Comparison of ENCODE assay signal across 9 mouse cellular contexts in the genomic region with DNA sequence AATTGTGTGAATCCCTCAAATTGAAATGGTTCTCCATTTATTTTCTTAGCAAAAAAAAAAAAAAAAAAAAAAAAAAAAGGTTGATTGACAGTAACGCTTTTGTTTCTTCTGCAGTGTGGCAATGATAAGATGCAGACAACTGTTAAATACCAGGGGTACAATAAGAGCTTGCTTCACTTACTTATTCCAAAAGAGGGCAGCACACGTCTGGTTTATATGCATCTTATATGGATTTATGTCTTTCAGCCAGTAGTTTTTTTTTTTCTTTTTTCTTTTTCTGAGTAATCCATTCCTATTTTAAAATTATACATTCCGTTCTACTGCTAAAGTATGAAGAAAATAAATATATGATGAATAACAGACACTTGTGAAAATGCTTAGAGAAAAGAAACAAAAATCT.
DNase-seq lines count a peak whose midpoint lies in the region; ATAC-seq lines count a peak whose summit lies in the region.
"Had no signal": no experiment of that assay in that cellular context is flagged by ENCODE, and none has a peak within 500 bp of the region (broad histone marks: within the 10 kb centered on the region; RNA-seq: fewer than 3 reads in every experiment).

No protein-coding gene starts in this region.

- H3K27ac ChIP-seq in hindbrain, embryonic 16.5 days (ENCODE audit: low read depth, low read length): no peak overlapping the region
- H3K27ac ChIP-seq in hindbrain, embryonic 13.5 days: no peak overlapping the region
- no peak overlapping the region for H3K27ac ChIP-seq in neural tube, embryonic 14.5 days (ENCODE audit: low read depth, low read length)
- no peak overlapping the region for H3K27ac ChIP-seq in neural tube, embryonic 15.5 days (replicated peaks)
- H3K27ac ChIP-seq in forebrain, embryonic 13.5 days: no peak overlapping the region
- H3K27ac ChIP-seq: limb, embryonic 13.5 days had no signal

- DNase-seq in retina, postnatal 7 days (ENCODE audit: low read depth, low spot score): peak; percentile 51
- DNase-seq in B cell, adult 2 months: no peak

- no peaks in the 10 kb centered on the region for H3K36me3 ChIP-seq in hindbrain, embryonic 16.5 days (ENCODE audit: control insufficient read depth, insufficient read depth, low read length)
- H3K36me3 ChIP-seq in hindbrain, embryonic 13.5 days: no peaks in the 10 kb centered on the region
- H3K36me3 ChIP-seq in neural tube, embryonic 14.5 days (ENCODE audit: control insufficient read depth, insufficient read depth, low read length): no peaks in the 10 kb centered on the region
- H3K36me3 ChIP-seq in neural tube, embryonic 15.5 days: no peaks in the 10 kb centered on the region
- no peaks in the 10 kb centered on the region for H3K36me3 ChIP-seq in forebrain, embryonic 13.5 days (ENCODE audit: poor library complexity, severe bottlenecking)
- H3K36me3 ChIP-seq: limb, embryonic 13.5 days had no signal

- 0 out of 2 replicates have a peak, but pooled peaks have one; percentile 61 for ATAC-seq in hindbrain, embryonic 16.5 days
- ATAC-seq in hindbrain, embryonic 13.5 days (ENCODE audit: low FRiP score): no peak
- peak; percentile 76; the same call in 1 of the 2 replicates for ATAC-seq in neural tube, embryonic 14.5 days (ENCODE audit: low read depth)
- ATAC-seq in neural tube, embryonic 15.5 days (ENCODE audit: low FRiP score): no peak
- peak; percentile 93 for ATAC-seq in forebrain, embryonic 13.5 days
- no peak for ATAC-seq in inflammation-experienced regulatory T-cells, adult 6 months

- H3K4me3 ChIP-seq in hindbrain, embryonic 16.5 days (ENCODE audit: low read length): no peak overlapping the region
- H3K4me3 ChIP-seq in hindbrain, embryonic 13.5 days: no peak overlapping the region
- H3K4me3 ChIP-seq in neural tube, embryonic 14.5 days (ENCODE audit: low read depth, low read length): no peak overlapping the region
- H3K4me3 ChIP-seq in neural tube, embryonic 15.5 days (replicated peaks): no peak overlapping the region
- no peak overlapping the region for H3K4me3 ChIP-seq in forebrain, embryonic 13.5 days
- H3K4me3 ChIP-seq: limb, embryonic 13.5 days had no signal

- H3K4me1 ChIP-seq in hindbrain, embryonic 16.5 days (ENCODE audit: control insufficient read depth, insufficient read depth, low read depth, low read length): no peaks in the 10 kb centered on the region
- H3K4me1 ChIP-seq in hindbrain, embryonic 13.5 days (replicated peaks): no peaks in the 10 kb centered on the region
- H3K4me1 ChIP-seq in neural tube, embryonic 14.5 days (ENCODE audit: control insufficient read depth, insufficient read depth, low read length): no peaks in the 10 kb centered on the region
- H3K4me1 ChIP-seq in neural tube, embryonic 15.5 days: no peaks in the 10 kb centered on the region
- no peaks in the 10 kb centered on the region for H3K4me1 ChIP-seq in forebrain, embryonic 13.5 days
- H3K4me1 ChIP-seq: limb, embryonic 13.5 days had no signal

- no peaks in the 10 kb centered on the region for H3K27me3 ChIP-seq in hindbrain, embryonic 16.5 days (replicated peaks; ENCODE audit: control insufficient read depth, insufficient read depth, low read length)
- H3K27me3 ChIP-seq in hindbrain, embryonic 13.5 days: no peaks in the 10 kb centered on the region
- no peaks in the 10 kb centered on the region for H3K27me3 ChIP-seq in neural tube, embryonic 14.5 days (ENCODE audit: control insufficient read depth, insufficient read depth, low read length)
- H3K27me3 ChIP-seq in neural tube, embryonic 15.5 days (replicated peaks): no peaks in the 10 kb centered on the region
- no peaks in the 10 kb centered on the region for H3K27me3 ChIP-seq in forebrain, embryonic 13.5 days
- H3K27me3 ChIP-seq: limb, embryonic 13.5 days had no signal

- no peaks in the 10 kb centered on the region for H3K9me3 ChIP-seq in hindbrain, embryonic 16.5 days (ENCODE audit: control insufficient read depth, low read length)
- H3K9me3 ChIP-seq in hindbrain, embryonic 13.5 days: no peaks in the 10 kb centered on the region
- H3K9me3 ChIP-seq in neural tube, embryonic 14.5 days (ENCODE audit: control insufficient read depth, low read length): no peaks in the 10 kb centered on the region
- H3K9me3 ChIP-seq in neural tube, embryonic 15.5 days (replicated peaks): no peaks in the 10 kb centered on the region
- no peaks in the 10 kb centered on the region for H3K9me3 ChIP-seq in forebrain, embryonic 13.5 days (replicated peaks)
- H3K9me3 ChIP-seq: limb, embryonic 13.5 days had no signal

- 44% methylated on average over 3 of the region's 3 CpGs for WGBS in hindbrain, embryonic 16.5 days
- WGBS in hindbrain, embryonic 13.5 days: 48% methylated on average over 3 of the region's 3 CpGs
- WGBS in neural tube, embryonic 14.5 days: 45% methylated on average over 3 of the region's 3 CpGs
- 47% methylated on average over 3 of the region's 3 CpGs for WGBS in neural tube, embryonic 15.5 days
- 33% methylated on average over 3 of the region's 3 CpGs for WGBS in forebrain, embryonic 13.5 days

- H3K9ac ChIP-seq in hindbrain, embryonic 16.5 days (ENCODE audit: low read depth, low read length): no peak overlapping the region
- no peak overlapping the region for H3K9ac ChIP-seq in hindbrain, embryonic 13.5 days
- H3K9ac ChIP-seq in neural tube, embryonic 14.5 days (replicated peaks; ENCODE audit: low read depth, low read length): no peak overlapping the region
- H3K9ac ChIP-seq in neural tube, embryonic 15.5 days (replicated peaks): no peak overlapping the region
- H3K9ac ChIP-seq in forebrain, embryonic 13.5 days: no peak overlapping the region
- H3K9ac ChIP-seq: limb, embryonic 13.5 days had no signal

- H3K4me2 ChIP-seq in hindbrain, embryonic 16.5 days (ENCODE audit: low read length): no peak overlapping the region
- no peak overlapping the region for H3K4me2 ChIP-seq in hindbrain, embryonic 13.5 days
- no peak overlapping the region for H3K4me2 ChIP-seq in neural tube, embryonic 14.5 days (ENCODE audit: low read depth, low read length)
- no peak overlapping the region for H3K4me2 ChIP-seq in neural tube, embryonic 15.5 days
- H3K4me2 ChIP-seq in forebrain, embryonic 13.5 days: no peak overlapping the region
- H3K4me2 ChIP-seq: limb, embryonic 13.5 days had no signal

Comparison
In these comparisons a context has a peak if more than half of its experiments do, and no peak if none do; other contexts are left out.
1. ATAC-seq: peak in hindbrain, embryonic 16.5 days (single experiment), neural tube, embryonic 14.5 days (single experiment) and forebrain, embryonic 13.5 days (single experiment); none in hindbrain, embryonic 13.5 days (single experiment), neural tube, embryonic 15.5 days (single experiment) and inflammation-experienced regulatory T-cells, adult 6 months (single experiment).